Comparison of ENCODE assay signal across 21 mouse cellular contexts in the genomic region with DNA sequence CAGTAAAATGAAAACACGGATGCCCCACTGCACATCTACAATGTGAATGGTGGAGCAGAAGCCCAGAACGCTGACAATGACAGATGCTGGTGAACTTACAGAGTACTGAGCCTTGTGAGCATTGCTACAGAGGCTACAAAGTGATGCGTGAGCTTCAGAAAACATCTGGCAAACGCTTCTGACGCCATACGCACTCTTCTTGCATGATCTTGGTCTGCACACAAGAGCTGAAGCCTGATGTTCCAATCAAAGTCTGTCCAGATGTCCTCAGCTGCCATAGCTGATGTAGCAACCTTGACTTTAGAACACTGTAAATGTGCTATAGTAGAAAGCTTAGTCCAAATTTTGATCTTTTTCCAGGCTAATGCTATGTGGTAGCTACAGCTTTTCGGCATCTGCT. TPM values are rescaled to one million over a fixed set of nuclear protein-coding genes. Genes with fewer than 3 reads are reported as not detected.
DNase-seq lines count a peak whose midpoint lies in the region; ATAC-seq and TF ChIP-seq lines count a peak whose summit lies in the region.
"Had no signal": no experiment of that assay in that cellular context is flagged by ENCODE, and none has a peak within 500 bp of the region (broad histone marks: within the 10 kb centered on the region; RNA-seq: fewer than 3 reads in every experiment).

No protein-coding gene starts in this region.

- no peaks in the 10 kb centered on the region for H3K36me3 ChIP-seq in stomach, embryonic 15.5 days
- H3K36me3 ChIP-seq in stomach, postnatal 0 days (ENCODE audit: control insufficient read depth, insufficient read depth, low read length) = no peaks in the 10 kb centered on the region
- H3K36me3 ChIP-seq: embryonic facial prominence, embryonic 15.5 days; forebrain, embryonic 10.5 days; heart, embryonic 13.5 days had no signal

- TF ChIP-seq CTCF in stomach, postnatal 0 days (IDR thresholded peaks at IDR 0.05; ENCODE audit: low read depth) = no peak

- H3K4me1 ChIP-seq in stomach, embryonic 15.5 days = no peaks in the 10 kb centered on the region
- H3K4me1 ChIP-seq in stomach, postnatal 0 days (replicated peaks; ENCODE audit: control insufficient read depth, insufficient read depth) = no peaks in the 10 kb centered on the region
- H3K4me1 ChIP-seq: embryonic facial prominence, embryonic 15.5 days; forebrain, embryonic 10.5 days; heart, embryonic 13.5 days had no signal

- peak; percentile 47; the same call in 1 of the 2 replicates for ATAC-seq in stomach, embryonic 15.5 days (ENCODE audit: insufficient read depth, low FRiP score, low read depth)
- ATAC-seq in stomach, postnatal 0 days (ENCODE audit: low FRiP score, low TSS enrichment) = no peak; the same call in 1 of the 2 replicates
- ATAC-seq: activated CD4-positive, CD25-positive, alpha-beta regulatory T cell, adult 4 months; forebrain, embryonic 14.5 days; Patski had no signal

- TF ChIP-seq EP300 in stomach, postnatal 0 days (optimal IDR thresholded peaks at IDR 0.05) = no peak

- no peak overlapping the region for H3K4me2 ChIP-seq in stomach, embryonic 15.5 days
- no peak overlapping the region for H3K4me2 ChIP-seq in stomach, postnatal 0 days (replicated peaks; ENCODE audit: low read depth)
- H3K4me2 ChIP-seq: embryonic facial prominence, embryonic 15.5 days; heart, embryonic 13.5 days had no signal

- no peak overlapping the region for H3K27ac ChIP-seq in stomach, embryonic 15.5 days
- H3K27ac ChIP-seq in stomach, postnatal 0 days (replicated peaks) = no peak overlapping the region
- H3K27ac ChIP-seq: embryonic facial prominence, embryonic 15.5 days; forebrain, embryonic 10.5 days; gastrocnemius, adult 2 months; heart, embryonic 13.5 days had no signal

- no peak overlapping the region for H3K4me3 ChIP-seq in stomach, embryonic 15.5 days (replicated peaks)
- no peak overlapping the region for H3K4me3 ChIP-seq in stomach, postnatal 0 days (ENCODE audit: low read depth, low read length)
- H3K4me3 ChIP-seq: embryonic facial prominence, embryonic 15.5 days; erythroblast, embryonic 14.5 days; forebrain, embryonic 10.5 days; gastrocnemius, adult 2 months; heart, embryonic 13.5 days had no signal

- H3K9me3 ChIP-seq in stomach, embryonic 15.5 days = no peaks in the 10 kb centered on the region
- no peaks in the 10 kb centered on the region for H3K9me3 ChIP-seq in stomach, postnatal 0 days (ENCODE audit: control insufficient read depth, low read length)
- H3K9me3 ChIP-seq: embryonic facial prominence, embryonic 15.5 days; forebrain, embryonic 10.5 days; heart, embryonic 13.5 days had no signal

- no peak for DNase-seq in stomach, postnatal 0 days (ENCODE audit: low spot score)
- peak; percentile 46 for DNase-seq in lung, postnatal 10 days
- DNase-seq in lung, postnatal 4 days = peak; percentile 32 to 74
- DNase-seq in kidney, adult 9 months = no peak
- DNase-seq in kidney, adult 8-10 months = no peak
- DNase-seq: adrenal gland, postnatal 14 days; cerebellum, adult 8-10 months; cerebellum, postnatal 14 days; embryo, embryonic 11 days; gastrocnemius, adult 2 months; gastrocnemius, postnatal 25 days; heart, postnatal 36 days had no signal

- no peaks in the 10 kb centered on the region for H3K27me3 ChIP-seq in stomach, embryonic 15.5 days (replicated peaks)
- no peaks in the 10 kb centered on the region for H3K27me3 ChIP-seq in stomach, postnatal 0 days (ENCODE audit: control insufficient read depth, insufficient read depth, low read length)
- H3K27me3 ChIP-seq: CH12.LX; embryonic facial prominence, embryonic 15.5 days; heart, embryonic 13.5 days; Patski had no signal

- no peak overlapping the region for H3K9ac ChIP-seq in stomach, embryonic 15.5 days
- no peak overlapping the region for H3K9ac ChIP-seq in stomach, postnatal 0 days (ENCODE audit: low read length)
- H3K9ac ChIP-seq: embryonic facial prominence, embryonic 15.5 days; heart, embryonic 13.5 days had no signal

- 73% methylated on average over 7 of the region's 7 CpGs for WGBS in stomach, embryonic 15.5 days
- 67% methylated on average over 7 of the region's 7 CpGs for WGBS in stomach, postnatal 0 days

RNA-seq across cellular contexts. Expression of a gene that starts 34.2 kb away (rescaled TPM):
- 3.9 and 4.6 TPM in 2 replicates for polyA plus RNA-seq in stomach, embryonic 15.5 days (2015; fragmentation: Nextera tagmentation; extraction: Ambion mirVana)
- polyA plus RNA-seq in stomach, postnatal 0 days (2015; fragmentation: Nextera tagmentation; extraction: Ambion mirVana) = 3.7 and 4.3 TPM in 2 replicates
- polyA plus RNA-seq: activated CD4-positive, CD25-positive, alpha-beta regulatory T cell, adult 4 months; erythroblast, embryonic 14.5 days had no signal

Comparison
In these comparisons a context has a peak if more than half of its experiments do, and no peak if none do; other contexts are left out.
1. DNase-seq: peak in lung, postnatal 10 days (single experiment) and lung, postnatal 4 days (2 of 2); none in stomach, postnatal 0 days (single experiment), kidney, adult 9 months (single experiment) and kidney, adult 8-10 months (0 of 2).